Mouse (Mus musculus): ENCODE measurements around the gene Ceacam16. TPM values are rescaled to one million over a fixed set of nuclear protein-coding genes. Genes with fewer than 3 reads are reported as not detected.

Ceacam16 gene
- total RNA-seq, 2 experiments from 2014 or later = not detected

DNA sequence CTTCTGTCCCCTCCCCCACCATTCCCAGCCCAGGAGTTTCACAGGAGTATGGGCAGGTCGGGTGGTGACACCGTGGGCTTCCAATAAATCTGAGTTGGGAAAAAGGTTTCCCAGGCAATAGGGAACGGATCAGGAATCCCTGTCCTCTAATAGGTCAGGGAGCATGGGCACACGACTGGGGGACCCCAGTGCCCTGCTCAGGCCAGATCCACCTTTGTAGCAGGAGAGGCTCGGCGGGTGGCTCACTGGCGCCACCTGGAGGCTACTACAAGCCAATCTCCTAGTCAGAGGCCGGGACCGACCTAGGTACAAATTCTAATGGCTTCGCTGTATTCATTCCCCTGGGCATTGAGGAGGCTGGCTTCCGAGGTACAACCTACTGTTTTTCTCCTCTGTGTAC lies 17.5 kb downstream of the Ceacam16 start:
- DNase-seq = peak; percentile 51

GRCm38 (mm10) chr7:19842885-19843504 lies 18.1 kb downstream of the Ceacam16 start:
- DNase-seq = no peak

- DNase-seq = no peak
Observed at GRCm38 (mm10) chr7:19841686-19842413, 19.2 kb downstream of the Ceacam16 start.

- DNase-seq = no peak
Observed at GRCm38 (mm10) chr7:19840936-19841335, 20.2 kb downstream of the Ceacam16 start.

GRCm38 (mm10) chr7:19840371-19840770 lies 20.7 kb downstream of the Ceacam16 start:
- DNase-seq = no peak

- DNase-seq = no peak
Observed at GRCm38 (mm10) chr7:19836843-19837242, 24.3 kb downstream of the Ceacam16 start.

DNA sequence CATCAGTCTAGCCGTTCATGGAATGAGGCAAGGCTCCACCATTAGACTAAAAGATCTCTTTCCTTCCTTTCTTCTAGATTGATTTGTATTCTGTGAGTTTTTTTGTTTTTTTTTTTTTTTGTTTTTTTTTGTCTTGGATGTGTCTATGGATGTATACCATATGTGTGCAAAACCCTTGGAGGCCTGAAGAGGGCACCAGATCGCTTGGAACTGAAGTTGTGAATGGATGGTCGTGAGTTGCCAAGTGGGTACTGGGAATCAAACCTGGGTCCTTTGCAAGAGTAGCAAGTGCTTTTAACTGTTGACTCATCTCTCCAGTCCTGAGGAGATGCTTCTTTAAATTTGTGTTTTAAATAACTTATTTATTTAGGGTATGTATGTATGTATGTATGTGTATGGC lies 27.0 kb downstream of the Ceacam16 start:
- no peak for DNase-seq

DNA sequence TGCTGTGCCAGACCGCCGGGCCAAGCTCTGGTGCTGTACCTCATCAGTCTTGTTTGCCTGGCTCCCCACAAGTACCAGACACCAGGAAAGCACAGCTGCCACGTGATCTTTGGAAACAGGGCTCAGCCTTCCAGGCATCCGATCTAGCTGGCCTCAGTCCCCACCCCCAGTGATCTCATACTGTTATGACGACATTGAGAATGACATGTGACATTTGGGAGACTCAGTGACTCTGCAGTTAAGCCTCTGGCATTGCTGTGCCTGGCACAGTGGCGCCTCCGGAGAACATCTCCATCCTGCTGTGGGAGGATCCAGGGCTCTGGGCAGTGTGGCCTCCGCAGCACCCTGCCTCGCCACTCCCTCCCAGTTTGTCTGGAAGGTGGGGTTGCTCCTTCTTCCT lies 29.3 kb downstream of the Ceacam16 start:
- no peak for DNase-seq

GRCm38 (mm10) chr7:19830682-19831156 lies 30.4 kb downstream of the Ceacam16 start:
- peak; percentile 95 for DNase-seq

DNA sequence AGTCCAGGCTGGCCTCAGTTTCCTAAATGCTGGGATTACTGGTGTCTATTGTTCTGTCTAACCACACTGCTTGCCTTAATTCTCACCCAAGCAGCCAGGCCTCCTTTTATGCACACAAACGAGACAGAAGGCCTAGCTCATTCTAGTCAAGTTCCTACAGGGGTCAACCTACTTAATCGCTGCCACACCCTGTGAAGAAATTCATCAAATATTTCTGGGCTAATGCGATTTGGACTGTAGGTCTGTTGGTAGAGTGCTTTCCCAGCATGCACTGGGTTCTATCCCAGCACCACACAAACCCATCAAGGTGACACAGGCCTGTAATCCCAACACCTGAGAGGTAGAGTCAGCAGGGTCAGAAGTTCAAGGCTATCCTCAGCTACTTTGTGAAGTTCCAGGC lies 31.4 kb downstream of the Ceacam16 start:
- DNase-seq = no peak

DNA sequence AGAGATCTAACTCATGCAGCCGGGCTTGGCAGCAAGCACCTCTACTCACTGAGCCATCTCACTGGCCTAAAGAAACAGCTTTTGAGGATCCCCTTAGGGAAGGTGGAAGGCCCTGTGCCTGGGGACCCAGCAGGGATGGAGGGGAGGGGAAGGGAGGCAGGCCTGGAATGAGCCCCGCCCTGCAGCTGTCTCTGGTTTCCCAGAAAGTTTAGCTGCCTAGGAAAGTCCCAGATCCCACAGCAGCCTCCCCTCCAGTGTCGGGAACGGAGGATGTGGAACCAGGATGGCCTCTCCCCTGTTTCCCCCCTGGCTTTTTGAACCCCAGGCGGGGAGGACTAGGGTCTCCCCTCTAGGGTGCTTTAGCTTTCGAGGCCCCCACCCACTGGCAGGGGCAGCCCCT lies 34.3 kb downstream of the Ceacam16 start:
- DNase-seq = peak; percentile 58

DNA sequence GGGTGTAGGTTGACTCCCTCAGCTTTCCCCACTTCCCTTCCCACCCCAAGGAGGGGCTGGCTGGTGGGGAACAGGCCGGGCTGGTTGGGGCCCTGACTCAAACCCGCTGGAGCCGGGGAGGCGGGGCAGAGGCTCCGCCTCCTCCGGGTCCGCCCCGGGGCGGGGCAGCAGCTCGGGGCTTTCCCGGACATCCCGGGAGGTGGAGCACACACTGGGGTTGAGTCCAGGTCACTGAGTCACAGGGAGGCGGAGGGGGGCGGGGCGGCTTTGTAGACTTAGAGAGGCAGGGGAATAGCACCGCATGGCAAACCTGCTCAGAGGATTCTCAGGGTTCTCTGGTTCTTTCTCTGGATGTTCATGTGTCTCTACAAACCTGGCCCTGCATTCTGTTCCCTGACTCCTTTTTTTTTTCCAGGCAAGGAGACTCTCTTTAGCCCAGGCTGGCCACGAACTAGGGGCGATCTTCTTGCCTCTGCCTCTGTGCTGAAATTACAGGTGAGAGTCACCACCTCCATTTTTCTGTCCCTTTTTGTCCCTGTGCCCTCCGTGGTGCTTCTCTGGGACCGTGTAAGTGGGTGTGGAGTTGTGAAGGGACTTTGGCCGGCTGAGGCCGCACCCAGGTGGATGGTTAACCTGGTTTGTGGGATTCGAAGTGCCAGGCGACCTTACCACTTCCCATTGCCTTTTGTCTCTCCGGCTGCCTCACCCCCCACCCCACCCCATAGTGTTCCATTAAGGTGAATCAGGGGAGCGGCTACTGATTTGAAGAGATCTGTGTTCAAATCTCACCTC lies 36.7 kb downstream of the Ceacam16 start:
- DNase-seq = peak; percentile 90

DNA sequence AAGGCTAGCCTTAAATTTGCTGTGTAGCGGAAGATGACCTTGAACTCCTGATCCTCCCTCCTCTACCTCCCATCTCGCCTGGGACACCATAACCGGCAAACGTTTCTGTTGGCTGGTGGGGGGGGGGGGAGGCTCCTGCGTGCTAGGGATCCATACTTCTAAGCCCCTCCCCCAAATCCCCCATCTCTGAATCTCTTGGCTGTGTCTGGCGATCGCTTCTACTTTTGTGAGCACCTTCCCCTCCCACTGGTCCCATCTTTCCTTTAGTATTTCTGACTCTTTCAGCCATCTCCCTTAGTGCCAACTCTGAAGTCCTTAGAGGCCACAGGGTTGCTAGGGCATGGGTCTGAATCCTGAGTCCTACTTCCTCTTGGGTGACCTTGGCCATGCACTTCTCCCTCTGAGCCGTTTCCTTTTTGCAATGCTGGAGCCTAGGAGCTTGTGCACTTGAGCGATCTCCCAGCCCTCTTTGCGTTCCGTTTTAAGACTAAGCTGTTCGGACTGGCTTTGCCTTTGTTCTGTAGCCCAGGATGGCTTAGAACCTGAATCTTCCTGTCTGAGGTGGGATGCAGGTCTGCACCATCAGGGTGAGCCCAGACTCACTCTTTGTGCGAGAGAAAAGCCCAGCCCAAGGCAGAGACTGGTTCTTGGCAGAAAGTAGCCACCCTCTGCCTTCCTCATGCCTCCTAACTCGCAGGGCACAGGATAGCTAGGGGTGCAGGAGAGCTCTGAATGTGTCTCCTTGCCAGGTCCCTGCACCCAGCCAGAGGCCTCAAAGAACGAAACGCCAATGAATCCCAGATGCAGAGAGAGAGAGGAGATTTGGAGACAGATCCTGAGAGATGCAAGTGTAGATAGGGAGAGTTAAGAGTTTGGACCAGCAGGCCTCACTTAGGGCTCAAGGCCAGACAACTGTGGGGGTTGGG lies 37.6 kb downstream of the Ceacam16 start:
- no peak for DNase-seq

DNA sequence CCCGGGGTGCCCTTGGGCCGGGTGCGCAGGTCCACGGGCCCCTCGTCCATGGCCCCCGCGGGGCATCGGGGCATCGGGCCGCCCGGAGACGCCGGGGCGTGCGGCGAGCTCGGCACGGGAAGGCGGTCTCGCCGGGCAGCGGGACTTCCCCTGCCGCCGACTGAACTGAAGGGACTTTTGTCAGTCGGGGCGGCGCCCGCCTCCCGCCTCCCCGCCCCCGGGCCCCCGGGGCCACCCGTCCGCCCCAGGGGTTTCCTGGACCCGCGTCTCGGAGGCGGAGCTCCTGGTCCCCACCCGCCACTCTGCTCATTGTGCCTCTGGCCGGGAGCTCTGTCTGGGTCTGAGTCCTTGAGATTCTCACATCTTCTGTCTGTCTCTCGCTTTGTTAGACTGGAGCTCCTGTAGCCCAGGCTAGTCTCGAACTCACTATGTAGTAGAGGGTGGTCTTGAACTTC lies 38.5 kb downstream of the Ceacam16 start, which contains the start of gene Bcl3:
TSS of gene Bcl3 (minus strand) at position 167 of the 455 bp plus-strand sequence.
- peak; percentile 76 for DNase-seq

DNA sequence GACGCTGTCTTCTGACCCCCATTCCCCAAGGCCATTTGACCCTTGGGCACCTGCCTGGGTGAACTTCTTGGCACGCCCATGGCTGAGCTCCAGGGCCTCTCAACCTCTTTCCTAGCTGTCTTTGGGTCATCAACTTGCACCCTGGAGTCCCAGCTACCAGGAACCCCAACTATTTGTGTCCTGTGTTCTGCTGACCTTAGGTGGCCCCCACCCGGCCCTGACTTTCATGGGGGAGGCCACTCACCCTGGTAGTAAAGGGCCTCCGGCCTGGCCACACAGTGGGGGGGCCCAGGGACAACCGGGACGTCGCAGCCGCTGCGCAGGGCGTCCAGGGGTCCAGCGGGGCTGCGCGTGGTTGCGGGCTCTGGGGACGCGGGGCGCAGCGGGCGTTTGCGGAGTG lies 38.9 kb downstream of the Ceacam16 start:
- no peak for DNase-seq

GRCm38 (mm10) chr7:19821633-19822032 lies 39.5 kb downstream of the Ceacam16 start:
- no peak for DNase-seq

- no peak for DNase-seq
Observed at GRCm38 (mm10) chr7:19820347-19821048, 40.6 kb downstream of the Ceacam16 start.

DNA sequence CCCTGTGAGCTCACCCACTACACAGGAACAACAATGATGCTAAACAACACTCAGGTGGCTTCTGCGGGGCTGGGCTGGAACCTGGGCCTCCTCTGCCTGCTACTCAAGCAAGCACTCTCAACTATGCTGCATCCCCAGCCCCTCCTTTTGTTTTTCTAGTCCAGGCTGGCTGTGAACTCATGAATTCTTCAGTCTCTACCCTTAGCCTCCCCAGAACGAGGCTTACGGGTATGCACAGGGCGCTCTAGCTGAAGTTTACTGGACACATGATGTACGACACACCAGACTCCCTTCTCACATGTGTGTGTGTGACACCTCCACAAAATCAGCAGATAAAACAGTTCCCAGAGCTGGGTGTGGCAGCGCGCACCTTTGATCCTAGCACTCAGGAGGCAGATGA lies 42.2 kb downstream of the Ceacam16 start:
- no peak for DNase-seq

DNA sequence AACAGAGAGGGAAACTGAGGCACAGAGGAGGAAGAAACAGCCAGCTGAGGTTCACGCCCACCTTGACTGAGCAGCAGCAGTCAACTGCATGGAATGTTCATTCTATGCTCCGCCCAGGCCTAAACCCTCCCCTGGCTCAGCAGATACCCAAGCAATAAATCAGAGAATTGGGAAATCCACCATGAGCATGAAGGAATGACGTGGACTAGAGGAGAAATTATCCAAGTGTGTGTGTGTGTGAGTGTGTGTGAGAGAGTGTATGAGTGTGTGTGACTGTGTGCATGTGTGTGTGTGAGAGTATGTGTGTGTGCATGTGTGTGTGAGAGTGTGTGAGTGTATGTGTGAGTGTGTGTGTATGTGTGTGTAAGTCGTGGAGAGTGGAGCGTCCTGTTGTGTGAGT lies 42.7 kb downstream of the Ceacam16 start:
- no peak for DNase-seq

GRCm38 (mm10) chr7:19817382-19818105 lies 43.6 kb downstream of the Ceacam16 start:
- DNase-seq = peak; percentile 67

All from gastrocnemius, postnatal 25 days (tissue).